Mouse (Mus musculus) spleen, postnatal 36 days (tissue): ENCODE data around the gene Cand2.

ENCODE experiments used
- DNase-seq, 2 experiments: peaks; one replicate each; pipeline ENCODE4 v3.0.0; 2022; ENCODE audit warnings: low spot score in 2 of 2, mixed read lengths in 1 of 2

Cand2 gene

GRCm38 (mm10) chr6:115830779-115831601 is 56.7 kb downstream of the Cand2 start:
- no peak for DNase-seq

GRCm38 (mm10) chr6:115832152-115832850 is 58.0 kb downstream of the Cand2 start:
- DNase-seq = no peak

GRCm38 (mm10) chr6:115833861-115834260 is 59.5 kb downstream of the Cand2 start:
- no peak for DNase-seq

DNA sequence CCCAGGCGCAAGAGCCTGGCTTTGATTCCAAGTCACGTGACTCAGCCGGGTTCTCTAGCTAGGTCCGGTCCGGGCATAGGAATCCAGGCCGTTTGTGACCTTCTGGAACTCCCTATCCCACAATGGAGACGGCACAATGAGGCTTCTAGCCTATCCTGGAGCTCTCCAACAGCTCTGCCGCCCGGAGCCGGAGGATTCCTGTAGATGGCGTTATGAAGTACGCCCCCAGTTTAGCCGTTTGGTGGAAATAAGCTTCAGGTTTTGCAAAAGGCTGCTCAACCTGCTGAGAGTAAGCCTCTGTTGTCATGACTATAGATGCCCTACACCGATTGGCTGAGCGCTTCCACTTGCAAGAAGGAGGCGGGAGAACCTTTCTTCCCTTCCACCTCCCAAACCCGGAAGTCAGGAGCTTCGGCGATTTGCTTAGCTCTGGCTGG is 63.8 kb downstream of the Cand2 start, which contains the start of gene Efcab12:
TSS of gene Efcab12 (minus strand) at position 252 of the 437 bp plus-strand sequence.
- peak; percentile 64 for DNase-seq

- DNase-seq = no peak
Observed at GRCm38 (mm10) chr6:115838745-115839144, 64.4 kb downstream of the Cand2 start.

DNA sequence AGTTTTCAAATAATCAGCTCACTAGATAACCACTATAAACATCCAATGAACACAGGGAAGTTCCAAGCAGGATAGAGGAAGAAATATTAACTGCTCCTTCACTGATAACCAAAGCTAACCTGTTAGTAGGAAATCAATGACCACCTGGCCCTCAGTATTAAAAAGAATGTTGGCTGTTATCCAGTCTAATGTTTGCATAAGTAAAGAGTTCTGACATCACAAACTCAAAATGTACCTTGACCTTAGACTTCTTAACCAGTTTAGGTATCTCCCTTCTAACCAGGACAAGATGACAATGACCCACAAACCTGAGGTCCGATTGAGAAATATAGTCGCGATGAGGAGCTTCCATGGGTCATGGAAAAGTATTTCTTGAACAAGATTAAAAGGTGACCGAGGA is 70.7 kb downstream of the Cand2 start:
- no peak for DNase-seq

DNA sequence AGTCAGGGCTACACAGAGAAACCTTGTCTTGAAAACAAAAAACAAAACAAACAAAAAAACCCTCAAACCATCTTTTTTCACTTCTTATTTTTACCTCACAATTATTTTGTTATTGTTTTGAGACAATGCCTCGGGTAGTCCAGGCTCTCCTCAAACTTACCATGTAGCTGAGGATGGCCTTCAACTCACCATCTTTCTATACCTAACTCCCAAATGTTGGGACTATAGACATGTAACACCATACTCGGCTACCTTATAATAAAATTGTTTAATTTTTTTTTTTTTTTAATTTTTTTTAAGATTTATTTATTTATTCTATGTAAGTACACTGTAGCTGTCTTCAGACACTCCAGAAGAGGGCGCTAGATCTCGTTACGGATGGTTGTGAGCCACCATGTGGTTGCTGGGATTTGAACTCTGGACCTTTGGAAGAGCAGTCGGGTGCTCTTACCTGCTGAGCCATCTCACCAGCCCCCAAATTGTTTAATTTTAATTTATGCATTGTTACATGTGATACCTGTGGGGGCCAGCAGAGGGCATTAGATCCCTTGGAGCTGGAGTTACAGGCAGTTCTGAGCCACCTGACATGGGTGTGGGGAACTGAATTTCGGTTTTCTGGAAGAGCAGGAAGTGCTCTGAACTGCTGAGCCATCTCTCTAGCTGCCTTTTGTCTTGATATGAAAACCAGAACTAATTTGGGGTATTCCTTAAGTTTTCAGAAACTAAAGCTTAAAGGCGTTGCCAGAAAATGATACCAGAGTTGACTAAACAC is 72.5 kb downstream of the Cand2 start:
- peak; percentile 61 to 67 for DNase-seq

- peak; percentile 56 to 62 for DNase-seq
Observed at GRCm38 (mm10) chr6:115848598-115849304, 74.4 kb downstream of the Cand2 start.

- DNase-seq = peak in 1 of 2 experiments; percentile 7
Observed at GRCm38 (mm10) chr6:115852446-115853090, 78.2 kb downstream of the Cand2 start.

DNA sequence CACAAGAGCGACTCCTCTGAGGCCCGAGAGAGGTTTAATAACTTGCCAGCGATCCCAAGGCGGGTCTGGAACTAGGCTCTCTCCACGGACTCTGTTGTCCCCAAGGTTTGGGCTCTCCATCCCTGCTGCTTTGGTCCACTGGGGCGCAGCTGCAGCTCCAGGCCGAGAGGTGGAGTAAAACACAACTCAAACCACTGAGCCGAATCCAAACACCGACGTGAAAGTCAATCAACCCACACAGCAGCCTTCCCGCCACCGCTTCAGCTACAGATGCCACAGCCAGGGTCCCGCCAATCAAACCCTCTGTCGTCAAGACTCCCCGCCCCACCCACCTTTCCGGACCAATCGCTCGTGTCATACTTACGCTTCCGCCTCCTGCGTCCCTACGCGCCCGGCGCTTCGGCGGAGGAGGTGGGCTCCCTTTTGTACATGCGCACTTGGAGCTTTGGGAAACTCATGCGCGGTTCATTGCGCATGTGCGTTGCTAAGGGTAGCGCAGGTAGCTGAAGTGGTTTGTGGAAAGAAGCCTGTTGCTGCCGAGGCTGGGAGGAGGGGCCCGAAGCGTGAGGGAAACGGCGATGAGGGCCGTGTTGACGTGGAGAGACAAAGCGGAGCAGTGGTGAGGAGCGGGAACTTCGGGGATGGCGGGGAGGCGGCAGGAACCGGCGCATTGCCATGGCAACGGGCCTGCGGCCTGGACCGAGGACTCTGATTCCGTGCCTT is 78.9 kb downstream of the Cand2 start, which contains the start of the genes Mbd4 and Ift122:
TSS of gene Mbd4 (minus strand) at position 281 of the 723 bp plus-strand sequence.
TSS of gene Ift122 (plus strand) at position 380 of the 723 bp plus-strand sequence.
- peak; percentile 99 for DNase-seq

DNA sequence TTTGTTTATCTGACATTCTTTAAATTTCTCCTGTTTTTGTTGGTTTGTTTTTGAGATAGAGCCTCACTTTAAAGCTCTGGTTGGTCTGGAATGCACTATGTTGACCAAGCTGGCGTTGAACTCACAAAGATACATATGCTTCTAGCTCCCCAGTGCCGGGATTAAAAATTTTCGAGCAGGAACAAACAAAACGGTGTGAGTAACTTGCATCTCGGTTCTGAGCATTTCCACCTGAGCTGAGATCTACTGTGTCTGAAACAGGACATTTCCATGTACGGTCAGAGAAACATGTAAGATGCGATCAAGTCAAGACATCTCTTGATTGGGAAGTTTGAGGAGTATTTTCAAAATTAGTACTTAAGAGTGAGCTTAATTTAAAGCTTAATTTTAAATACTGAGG is 79.6 kb downstream of the Cand2 start:
- no peak for DNase-seq

DNA sequence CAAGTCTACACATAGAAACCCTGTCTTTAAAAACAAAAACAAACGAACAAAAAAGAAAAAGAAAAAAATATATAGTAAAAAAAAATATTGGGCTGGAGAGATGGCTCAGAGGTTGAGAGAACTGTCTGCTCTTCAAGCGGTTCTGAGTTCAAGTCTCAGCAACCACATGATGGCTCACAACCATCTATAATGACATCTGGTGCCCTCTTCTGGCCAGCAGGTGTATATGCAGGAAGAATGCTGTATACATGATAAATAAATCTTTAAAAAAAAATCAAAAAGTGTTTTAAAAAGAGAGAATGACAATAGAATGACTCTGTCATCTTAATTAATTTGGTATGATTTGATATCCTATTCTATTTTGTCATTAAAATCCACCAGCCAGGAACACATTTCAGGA is 80.1 kb downstream of the Cand2 start:
- DNase-seq = no peak
